Mouse (Mus musculus) hindbrain, postnatal 0 days (tissue): ENCODE measurements at regions not wholly inside any gene's neighbourhood (a gene's known extent, or its start where the extent isn't known, plus 50 kb on each side); places are given as distances from the start of the nearest gene placed in this dataset.
A peak's percentile ranks its signal among the peaks of the same experiment; 100 is the strongest.

Experiments used
- ATAC-seq: fragments of 200-750 bp; cut with Nextera tagmentation; 2 replicates; pipeline ENCODE4 v1.8.0; 2017; ENCODE audit warnings: mild to moderate bottlenecking, moderate TSS enrichment, moderate library complexity
- DNase-seq: peaks from one replicate; pipeline ENCODE4 v3.0.0-alpha.2; 2015; ENCODE audit warnings: low spot score
- H3K27ac ChIP-seq: fragments of 300-500 bp; sonication (generic); 2 replicates; pipeline ENCODE4 v1.5.1; 2014; ENCODE audit warnings: mild to moderate bottlenecking
- H3K27me3 ChIP-seq: fragments of 300-500 bp; sonication (generic); 2 replicates; pipeline ENCODE4 v1.6.1; 2014; ENCODE audit warnings: low read length, mixed read lengths; ENCODE audit not compliant: insufficient read depth
- H3K36me3 ChIP-seq: fragments of 300-500 bp; sonication (generic); 2 replicates; pipeline ENCODE4 v1.6.1; 2014; ENCODE audit warnings: low read length, mixed read lengths; ENCODE audit not compliant: insufficient read depth
- H3K4me1 ChIP-seq: fragments of 300-500 bp; sonication (generic); 2 replicates; pipeline ENCODE4 v1.6.1; 2014; ENCODE audit warnings: antibody characterized with exemption, low read length, mixed read lengths; ENCODE audit not compliant: insufficient read depth
- H3K4me2 ChIP-seq: fragments of 300-500 bp; sonication (generic); 2 replicates; pipeline ENCODE4 v1.6.1; 2014; ENCODE audit warnings: low read depth, mild to moderate bottlenecking, low read length, moderate library complexity, mixed read lengths
- H3K4me3 ChIP-seq: fragments of 300-500 bp; sonication (generic); 2 replicates; pipeline ENCODE4 v1.5.1; 2014; ENCODE audit warnings: low read length
- H3K9ac ChIP-seq: fragments of 300-500 bp; sonication (generic); replicated peaks from 2 replicates; pipeline ENCODE4 v1.6.1; 2014; ENCODE audit warnings: mild to moderate bottlenecking, low read length, moderate library complexity, mixed read lengths
- H3K9me3 ChIP-seq: fragments of 300-500 bp; sonication (generic); 2 replicates; pipeline ENCODE4 v1.6.1; 2016; ENCODE audit warnings: low read length, mixed read lengths
- CTCF ChIP-seq: IDR thresholded peaks from 2 replicates; pipeline ENCODE4 v1.5.1; 2016; ENCODE audit warnings: antibody characterized with exemption, control low read depth, low read depth
- WGBS: fragments of 180-500 bp; shearing (Covaris S2); extraction: QIAGEN DNeasy Blood & Tissue Kit; methylation state at CpG from one replicate; pipeline ENCODE4 v1.1.7; 2014; 5-methylcytosine and 5-hydroxymethylcytosine counted together
- microRNA-seq, 2 experiments: library from miRNA; unstranded; fragments of <30 nt; microRNA quantifications; one replicate each; pipeline ENCODE4; 2016

- ATAC-seq (no peak), DNase-seq (no peak)
- H3K27me3 ChIP-seq: no peaks in the 10 kb centered on the region
- no peak overlapping the region for H3K4me2 ChIP-seq
- 83% methylated on average over 7 of the region's 7 CpGs for WGBS
- no peak overlapping the region for H3K27ac ChIP-seq
- H3K9ac ChIP-seq: no peak overlapping the region
- no peak for TF ChIP-seq CTCF
- no peaks in the 10 kb centered on the region for H3K4me1 ChIP-seq
- H3K4me3 ChIP-seq: no peak overlapping the region
- H3K9me3 ChIP-seq: no peaks in the 10 kb centered on the region
- H3K36me3 ChIP-seq: no peaks in the 10 kb centered on the region
Observed at GRCm38 (mm10) chr16:55390400-55390799, 92.6 kb upstream of the Zpld1 start.

- Histone ChIP-seq H3K4me3 (no peak overlapping the region), H3K4me2 (no peak overlapping the region), H3K9me3 (no peaks in the 10 kb centered on the region), H3K27me3 (no peaks in the 10 kb centered on the region), H3K27ac (no peak overlapping the region), H3K9ac (no peak overlapping the region), H3K36me3 (no peaks in the 10 kb centered on the region), H3K4me1 (no peaks in the 10 kb centered on the region)
- WGBS: 67% methylated on average over 7 of the region's 7 CpGs
- TF ChIP-seq CTCF: no peak
- DNase-seq: no peak
- ATAC-seq: no peak
Observed at GRCm38 (mm10) chr16:55379996-55380395, 82.2 kb upstream of the Zpld1 start.

- DNase-seq: no peak
- Histone ChIP-seq H3K27me3 (no peaks in the 10 kb centered on the region), H3K4me1 (no peaks in the 10 kb centered on the region), H3K4me3 (no peak overlapping the region), H3K36me3 (no peaks in the 10 kb centered on the region), H3K9ac (no peak overlapping the region), H3K27ac (no peak overlapping the region), H3K9me3 (no peaks in the 10 kb centered on the region), H3K4me2 (no peak overlapping the region)
- no peak for TF ChIP-seq CTCF
- ATAC-seq: no peak
Observed at GRCm38 (mm10) chr16:55379189-55379588, 81.4 kb upstream of the Zpld1 start.

- 77% methylated on average over 3 of the region's 3 CpGs for WGBS
- no peak for TF ChIP-seq CTCF
- no peaks in the 10 kb centered on the region for H3K4me1 ChIP-seq
Observed at GRCm38 (mm10) chr16:55378701-55379100, 80.9 kb upstream of the Zpld1 start.

GRCm38 (mm10) chr16:55375922-55376321 lies 78.1 kb upstream of the Zpld1 start:
- DNase-seq (no peak), ATAC-seq (no peak)
- Histone ChIP-seq H3K9me3 (no peaks in the 10 kb centered on the region), H3K4me2 (no peak overlapping the region), H3K27me3 (no peaks in the 10 kb centered on the region), H3K4me3 (no peak overlapping the region), H3K4me1 (no peaks in the 10 kb centered on the region), H3K9ac (no peak overlapping the region), H3K36me3 (no peaks in the 10 kb centered on the region), H3K27ac (no peak overlapping the region)
- 96% methylated on average over 3 of the region's 3 CpGs for WGBS
- no peak for TF ChIP-seq CTCF

More at GRCm38 (mm10) chr16:55378701-55379100, 80.9 kb upstream of the Zpld1 start:
- Histone ChIP-seq H3K9ac (no peak overlapping the region), H3K36me3 (no peaks in the 10 kb centered on the region), H3K9me3 (no peaks in the 10 kb centered on the region), H3K4me2 (no peak overlapping the region), H3K27ac (no peak overlapping the region), H3K4me3 (no peak overlapping the region), H3K27me3 (no peaks in the 10 kb centered on the region)
- ATAC-seq (no peak), DNase-seq (no peak)

- no peak for ATAC-seq
- Histone ChIP-seq H3K27me3 (no peaks in the 10 kb centered on the region), H3K9me3 (no peaks in the 10 kb centered on the region), H3K4me2 (no peak overlapping the region), H3K4me1 (no peaks in the 10 kb centered on the region), H3K9ac (no peak overlapping the region), H3K4me3 (no peak overlapping the region), H3K36me3 (no peaks in the 10 kb centered on the region), H3K27ac (no peak overlapping the region)
- TF ChIP-seq CTCF: no peak
- WGBS: 54% methylated on average over 4 of the region's 4 CpGs
- peak; percentile 6 for DNase-seq
Observed at GRCm38 (mm10) chr16:55357686-55358085, 59.9 kb upstream of the Zpld1 start.

GRCm38 (mm10) chr16:55356097-55356496 lies 58.3 kb upstream of the Zpld1 start:
- no peak overlapping the region for H3K4me3 ChIP-seq
- H3K27ac ChIP-seq: no peak overlapping the region
- no peaks in the 10 kb centered on the region for H3K36me3 ChIP-seq
- no peaks in the 10 kb centered on the region for H3K4me1 ChIP-seq
- no peak for TF ChIP-seq CTCF
- WGBS: 53% methylated on average over 3 of the region's 3 CpGs
- no peak overlapping the region for H3K4me2 ChIP-seq
- ATAC-seq (no peak), DNase-seq (peak; percentile 10)
- H3K9ac ChIP-seq: no peak overlapping the region
- H3K9me3 ChIP-seq: no peaks in the 10 kb centered on the region
- no peaks in the 10 kb centered on the region for H3K27me3 ChIP-seq

Small RNA genes lying in the stretch of these regions (microRNA-seq; reads per million reads assigned to microRNA genes)
- gene Mir5118: 0 reads per million in 2 experiments
